In the genomic region with DNA sequence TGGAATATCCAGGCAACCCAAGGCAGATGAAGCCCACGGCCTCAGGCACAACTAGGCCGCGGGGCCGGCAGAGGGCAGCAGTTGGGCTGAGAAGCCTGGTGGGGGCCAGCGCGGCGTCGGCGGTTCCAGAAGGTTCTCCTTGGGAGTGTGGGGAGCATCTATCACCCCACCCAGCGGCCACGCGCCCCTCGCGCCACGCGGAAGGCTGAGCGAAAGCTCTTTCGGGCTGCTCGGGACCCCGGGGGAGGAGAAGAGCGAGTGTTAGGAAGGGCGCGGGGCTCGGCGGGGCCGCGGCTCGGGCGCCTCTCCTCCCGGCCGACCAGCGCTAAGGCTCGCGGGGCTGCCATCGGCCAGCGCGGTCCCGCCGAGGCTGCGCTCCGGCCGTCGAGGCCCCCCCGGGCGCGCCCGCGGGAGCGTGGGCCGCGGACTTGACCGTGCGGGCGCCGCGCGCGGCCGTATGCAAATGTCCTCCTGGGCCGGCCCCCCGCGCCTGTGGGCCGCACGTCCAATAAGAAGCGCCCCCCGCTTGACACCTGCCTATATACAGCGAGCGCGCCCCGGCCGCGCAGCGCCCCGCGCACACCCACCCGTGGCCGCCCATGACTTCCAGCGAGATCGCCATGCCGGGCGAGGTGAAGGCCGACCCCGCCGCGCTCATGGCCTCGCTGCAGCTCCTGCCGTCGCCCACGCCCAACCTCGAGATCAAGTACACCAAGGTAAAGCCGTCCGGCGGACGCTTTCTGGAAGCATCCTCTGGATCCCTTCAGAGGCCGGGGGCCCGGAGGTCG, we compare ENCODE assay signal across 8 mouse cellular contexts. TPM values are rescaled to one million over a fixed set of nuclear protein-coding genes. Genes with fewer than 3 reads are reported as not detected.
DNase-seq lines count a peak whose midpoint lies in the region; ATAC-seq and TF ChIP-seq lines count a peak whose summit lies in the region.

Gene Aldh1a2 (plus strand): TSS at position 542 of the 788 bp plus-strand sequence.

- H3K36me3 ChIP-seq in intestine, embryonic 16.5 days (ENCODE audit: control insufficient read depth, insufficient read depth, low read length), result no peaks in the 10 kb centered on the region
- H3K36me3 ChIP-seq in liver, embryonic 15.5 days (replicated peaks), result no peaks in the 10 kb centered on the region
- H3K36me3 ChIP-seq in neural tube, embryonic 11.5 days (ENCODE audit: control insufficient read depth, insufficient read depth, low read length), result no peaks in the 10 kb centered on the region
- H3K36me3 ChIP-seq in thymus, adult 2 months (ENCODE audit: control insufficient read depth, insufficient read depth, low read length), result no peaks in the 10 kb centered on the region

- no peak within 1 kb of the TSS for H3K27ac ChIP-seq in intestine, embryonic 16.5 days (ENCODE audit: low read length)
- H3K27ac ChIP-seq in liver, embryonic 15.5 days (replicated peaks), result no peak within 1 kb of the TSS
- H3K27ac ChIP-seq in neural tube, embryonic 11.5 days (ENCODE audit: low read depth, low read length), result no peak within 1 kb of the TSS
- H3K27ac ChIP-seq in thymus, adult 2 months (ENCODE audit: control insufficient read depth, insufficient read depth, low read length), result no peak within 1 kb of the TSS

- no peak for TF ChIP-seq POLR2A in thymus, adult 2 months (IDR thresholded peaks at IDR 0.05; ENCODE audit: control insufficient read depth, extremely low read depth, insufficient read depth, low read length, poor library complexity)

- DNase-seq in cerebellum, postnatal 25 days, result peak; percentile 35 to 60
- no peak for DNase-seq in cerebellum, adult 9-11 months
- peak; percentile 78 for DNase-seq in embryo, embryonic 10 days (ENCODE audit: low spot score)
- DNase-seq in neural tube, embryonic 11.5 days (ENCODE audit: low spot score), result peak; percentile 79
- peak; percentile 46 for DNase-seq in thymus, adult 2 months

- H3K9ac ChIP-seq in intestine, embryonic 16.5 days (ENCODE audit: low read depth, low read length), result peak within 1 kb of the TSS; percentile 64
- no peak within 1 kb of the TSS for H3K9ac ChIP-seq in liver, embryonic 15.5 days
- H3K9ac ChIP-seq in neural tube, embryonic 11.5 days (ENCODE audit: low read length), result peak within 1 kb of the TSS; percentile 27; the same call in 1 of the 2 replicates

- peak; percentile 75 for ATAC-seq in granulocyte monocyte progenitor cell, adult 5-6 weeks (replicated peaks; ENCODE audit: poor library complexity, severe bottlenecking)
- peak; percentile 88 for ATAC-seq in intestine, embryonic 16.5 days
- ATAC-seq in liver, embryonic 15.5 days (ENCODE audit: insufficient read depth), result no peak
- no peak for ATAC-seq in neural tube, embryonic 11.5 days (ENCODE audit: insufficient read depth, low FRiP score, low TSS enrichment)

- no peaks in the 10 kb centered on the region for H3K9me3 ChIP-seq in intestine, embryonic 16.5 days (ENCODE audit: control insufficient read depth, low read length)
- no peaks in the 10 kb centered on the region for H3K9me3 ChIP-seq in liver, embryonic 15.5 days (replicated peaks)
- no peaks in the 10 kb centered on the region for H3K9me3 ChIP-seq in neural tube, embryonic 11.5 days (ENCODE audit: control insufficient read depth, low read length)

- H3K4me2 ChIP-seq in intestine, embryonic 16.5 days (ENCODE audit: low read depth, low read length), result peak within 1 kb of the TSS; percentile 83
- H3K4me2 ChIP-seq in liver, embryonic 15.5 days, result peak within 1 kb of the TSS; percentile 69
- peak within 1 kb of the TSS; percentile 53 for H3K4me2 ChIP-seq in neural tube, embryonic 11.5 days (ENCODE audit: low read depth)

- under 1% methylated on average over 70 of the region's 97 CpGs for WGBS in intestine, embryonic 16.5 days
- WGBS in liver, embryonic 15.5 days (ENCODE audit: insufficient replicate concordance), result 2% methylated on average over 93 of the region's 97 CpGs
- 1% methylated on average over 85 of the region's 97 CpGs for WGBS in neural tube, embryonic 11.5 days
- WGBS in thymus, adult 2 months, result 3% methylated on average over 89 of the region's 97 CpGs

- 0 out of 2 replicates have a peak, but pooled peaks have one; percentile 33 for TF ChIP-seq CTCF in thymus, adult 2 months (IDR thresholded peaks at IDR 0.05; ENCODE audit: borderline replicate concordance, control insufficient read depth, extremely low read depth, insufficient read depth, low read length, poor library complexity)

- H3K4me1 ChIP-seq in intestine, embryonic 16.5 days (ENCODE audit: control insufficient read depth, insufficient read depth, low read length), result peaks cover 9% of the 10 kb centered on the region; the same call in 1 of the 2 replicates
- H3K4me1 ChIP-seq in liver, embryonic 15.5 days (replicated peaks), result peaks cover 14% of the 10 kb centered on the region
- H3K4me1 ChIP-seq in neural tube, embryonic 11.5 days (ENCODE audit: control insufficient read depth, insufficient read depth, low read length), result 0 out of 2 replicates have a peak, but pooled peaks cover 5% of the 10 kb centered on the region
- peaks cover 8% of the 10 kb centered on the region for H3K4me1 ChIP-seq in thymus, adult 2 months (replicated peaks; ENCODE audit: control insufficient read depth, insufficient read depth, low read length)

- peaks cover 24% of the 10 kb centered on the region; the same call in 1 of the 2 replicates for H3K27me3 ChIP-seq in intestine, embryonic 16.5 days (replicated peaks; ENCODE audit: control insufficient read depth, insufficient read depth, low read length)
- H3K27me3 ChIP-seq in liver, embryonic 15.5 days, result peaks cover 80% of the 10 kb centered on the region
- peaks cover 41% of the 10 kb centered on the region for H3K27me3 ChIP-seq in neural tube, embryonic 11.5 days (ENCODE audit: control insufficient read depth, insufficient read depth, low read length)
- peaks cover 20% of the 10 kb centered on the region for H3K27me3 ChIP-seq in thymus, adult 2 months (ENCODE audit: control insufficient read depth, insufficient read depth, low read length)

- peak within 1 kb of the TSS; percentile 58 for H3K4me3 ChIP-seq in intestine, embryonic 16.5 days (ENCODE audit: low read length)
- peak within 1 kb of the TSS; percentile 48 for H3K4me3 ChIP-seq in liver, embryonic 15.5 days (replicated peaks)
- peak within 1 kb of the TSS; percentile 36 for H3K4me3 ChIP-seq in neural tube, embryonic 11.5 days (ENCODE audit: low read depth, low read length)
- peak within 1 kb of the TSS; percentile 19 for H3K4me3 ChIP-seq in thymus, adult 2 months (ENCODE audit: control insufficient read depth, insufficient read depth, low read length)

RNA-seq across cellular contexts. Expression of gene Aldh1a2, which starts in this region (rescaled TPM):
- total RNA-seq in granulocyte monocyte progenitor cell, adult 5-6 weeks (2014; fragmentation: Nextera tagmentation), result not detected in 2 replicates
- not detected in 2 replicates for total RNA-seq in granulocyte monocyte progenitor cell, adult 5-6 weeks (2017)
- 61.4 and 68.9 TPM in 2 replicates for polyA plus RNA-seq in intestine, embryonic 16.5 days (2015; fragmentation: Nextera tagmentation; extraction: Ambion mirVana)
- 0.92 and 1.0 TPM in 2 replicates for polyA plus RNA-seq in liver, embryonic 15.5 days (2015; fragmentation: Nextera tagmentation; extraction: Ambion mirVana)
- 88.1 and 108 TPM in 2 replicates for polyA plus RNA-seq in neural tube, embryonic 11.5 days (2014; fragmentation: Nextera tagmentation; extraction: Ambion mirVana)
- polyA plus RNA-seq in thymus, adult 2 months (2012; rRNA removed), result 0.82 and 2.3 TPM in 2 replicates

Comparison
In these comparisons a context has a peak if more than half of its experiments do, and no peak if none do; other contexts are left out.
1. RNA of gene Aldh1a2 (polyA plus RNA-seq): 88.1 to 108 TPM in neural tube, embryonic 11.5 days and 61.4 to 68.9 TPM in intestine, embryonic 16.5 days; 0.82 to 2.3 TPM in thymus, adult 2 months and 0.92 to 1.0 TPM in liver, embryonic 15.5 days; every median in the first group is over 10 times any median in the second.
2. Peak in ATAC-seq in granulocyte monocyte progenitor cell, adult 5-6 weeks; RNA of the gene not detected or under 1 TPM.
3. Peak in every context shown above with its lines, with median percentiles within 50 percentile points of each other: H3K4me2 ChIP-seq and H3K4me3 ChIP-seq.